Mouse (Mus musculus) embryonic facial prominence, embryonic 14.5 days (tissue): ENCODE results near the gene Ankk1. TPM values are rescaled to one million over a fixed set of nuclear protein-coding genes. Genes with fewer than 3 reads are reported as not detected.

Experiments
- ATAC-seq: fragments of 200-750 bp; cut with Nextera tagmentation; 2 replicates; pipeline ENCODE4 v1.8.0; 2017; ENCODE audit warnings: low read depth, moderate number of reproducible peaks, moderate TSS enrichment
- DNase-seq: peaks from one replicate; pipeline ENCODE4 v3.0.0-alpha.2; 2015; ENCODE audit warnings: low spot score
- H3K27ac ChIP-seq: fragments of 300-500 bp; sonication (generic); replicated peaks from 2 replicates; pipeline ENCODE4 v1.5.1; 2014; ENCODE audit warnings: low read depth, mild to moderate bottlenecking, low read length, moderate library complexity
- H3K27me3 ChIP-seq: fragments of 300-500 bp; sonication (generic); replicated peaks from 2 replicates; pipeline ENCODE4 v1.6.1; 2014; ENCODE audit warnings: low read length; ENCODE audit not compliant: control insufficient read depth, insufficient read depth
- H3K36me3 ChIP-seq: fragments of 300-500 bp; sonication (generic); 2 replicates; pipeline ENCODE4 v1.6.1; 2014; ENCODE audit warnings: low read length, mixed read lengths; ENCODE audit not compliant: control insufficient read depth, insufficient read depth
- H3K4me1 ChIP-seq: fragments of 300-500 bp; sonication (generic); 2 replicates; pipeline ENCODE4 v1.6.1; 2014; ENCODE audit warnings: antibody characterized with exemption, low read length; ENCODE audit not compliant: control insufficient read depth, insufficient read depth
- H3K4me2 ChIP-seq: fragments of 300-500 bp; sonication (generic); 2 replicates; pipeline ENCODE4 v1.6.1; 2014; ENCODE audit warnings: low read depth, mild to moderate bottlenecking, low read length, moderate library complexity, mixed read lengths
- H3K4me3 ChIP-seq: fragments of 300-500 bp; sonication (generic); 2 replicates; pipeline ENCODE4 v1.5.1; 2014; ENCODE audit warnings: low read depth, mild to moderate bottlenecking, low read length
- H3K9ac ChIP-seq: fragments of 300-500 bp; sonication (generic); 2 replicates; pipeline ENCODE4 v1.6.1; 2014; ENCODE audit warnings: low read depth, mild to moderate bottlenecking, low read length, moderate library complexity, mixed read lengths
- H3K9me3 ChIP-seq: fragments of 300-500 bp; sonication (generic); 2 replicates; pipeline ENCODE4 v1.6.1; 2016; ENCODE audit warnings: low read length; ENCODE audit not compliant: control insufficient read depth
- WGBS: fragments of 180-500 bp; shearing (Covaris S2); extraction: QIAGEN DNeasy Blood & Tissue Kit; methylation state at CpG from one replicate; pipeline ENCODE4 v1.1.7; 2014; 5-methylcytosine and 5-hydroxymethylcytosine counted together
- polyA plus RNA-seq: library from polyadenylated mRNA; unstranded; fragments of >200 nt; fragmentation: Nextera tagmentation; extraction: Ambion mirVana; gene quantifications from 2 replicates; pipeline ENCODE4 v1.2.1, GENCODE M21; 2014

The Ankk1 gene
- polyA plus RNA-seq, 1 experiment from 2014 or later, result not detected

DNA sequence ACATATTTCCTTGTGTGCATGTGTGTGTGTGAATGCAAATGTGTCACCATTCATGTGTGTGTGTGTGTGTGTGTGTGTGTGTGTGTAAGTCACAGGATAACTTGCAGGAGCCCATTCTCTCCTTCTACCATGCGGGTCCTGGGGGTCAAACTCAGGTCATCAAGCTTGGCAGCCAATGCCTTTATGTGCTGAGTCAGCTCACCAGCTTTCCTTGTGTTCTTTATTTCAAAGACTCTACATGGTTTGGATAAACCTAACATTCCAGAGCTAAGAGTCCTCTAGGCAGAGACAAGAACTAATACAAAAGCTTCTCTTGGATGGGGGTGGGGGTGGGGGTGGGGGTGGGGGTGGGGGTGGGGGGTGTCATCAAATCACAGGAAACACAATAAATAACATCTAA lies 1.2 kb downstream of the Ankk1 start:
- ATAC-seq, result no peak
- Histone ChIP-seq H3K4me2 (no peak overlapping the region), H3K4me3 (no peak overlapping the region), H3K36me3 (no peaks in the 10 kb centered on the region), H3K27me3 (no peaks in the 10 kb centered on the region), H3K9ac (no peak overlapping the region), H3K4me1 (no peaks in the 10 kb centered on the region), H3K27ac (no peak overlapping the region), H3K9me3 (no peaks in the 10 kb centered on the region)
- no peak for DNase-seq
- WGBS, result 58% methylated on average over 1 of the region's 1 CpGs

DNA sequence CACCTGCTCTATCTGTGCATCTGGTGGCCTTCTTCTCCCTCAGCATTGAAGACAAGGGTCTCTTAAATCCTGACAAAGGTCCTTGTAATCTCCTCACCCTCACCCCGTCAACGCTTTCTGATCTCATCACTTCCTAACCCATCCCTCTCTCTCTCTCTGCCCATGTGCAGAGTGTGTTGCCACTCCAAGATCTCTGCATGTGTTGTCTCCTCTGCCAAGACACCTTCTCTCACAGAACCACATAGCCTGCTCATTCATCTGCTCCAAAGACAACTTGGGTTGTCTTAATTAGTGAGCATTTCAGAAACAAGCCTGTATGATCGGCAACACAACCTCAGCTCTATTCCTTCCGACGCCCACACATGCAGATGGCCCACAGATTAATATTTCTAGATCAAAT lies 3.0 kb downstream of the Ankk1 start:
- Histone ChIP-seq H3K9ac (no peak overlapping the region), H3K4me2 (no peak overlapping the region), H3K27ac (no peak overlapping the region), H3K36me3 (no peaks in the 10 kb centered on the region), H3K4me3 (no peak overlapping the region), H3K4me1 (no peaks in the 10 kb centered on the region), H3K27me3 (no peaks in the 10 kb centered on the region), H3K9me3 (no peaks in the 10 kb centered on the region)
- no peak for DNase-seq
- no peak for ATAC-seq
- WGBS, result 81% methylated on average over 5 of the region's 5 CpGs

DNA sequence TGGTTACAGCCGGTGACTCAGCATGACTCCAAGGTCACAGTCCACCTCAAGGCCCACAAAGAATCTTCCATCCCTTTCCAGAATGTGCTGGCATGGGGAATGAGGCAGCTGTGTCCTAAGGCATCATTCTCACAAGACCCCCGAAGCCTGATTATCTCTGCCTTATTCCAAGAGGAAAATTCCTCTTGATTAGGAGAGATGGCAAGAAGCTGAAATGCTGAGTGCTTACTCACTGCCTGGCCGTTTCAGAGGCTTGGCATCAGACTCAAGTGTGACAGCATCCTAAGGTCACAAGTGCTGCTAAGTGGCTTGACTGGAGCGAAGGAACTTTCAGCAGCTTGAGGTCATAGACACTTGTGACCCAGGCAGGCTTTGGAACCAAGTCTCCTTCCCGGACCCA lies 16.2 kb downstream of the Ankk1 start:
- 77% methylated on average over 5 of the region's 5 CpGs for WGBS
- no peak for ATAC-seq

DNA sequence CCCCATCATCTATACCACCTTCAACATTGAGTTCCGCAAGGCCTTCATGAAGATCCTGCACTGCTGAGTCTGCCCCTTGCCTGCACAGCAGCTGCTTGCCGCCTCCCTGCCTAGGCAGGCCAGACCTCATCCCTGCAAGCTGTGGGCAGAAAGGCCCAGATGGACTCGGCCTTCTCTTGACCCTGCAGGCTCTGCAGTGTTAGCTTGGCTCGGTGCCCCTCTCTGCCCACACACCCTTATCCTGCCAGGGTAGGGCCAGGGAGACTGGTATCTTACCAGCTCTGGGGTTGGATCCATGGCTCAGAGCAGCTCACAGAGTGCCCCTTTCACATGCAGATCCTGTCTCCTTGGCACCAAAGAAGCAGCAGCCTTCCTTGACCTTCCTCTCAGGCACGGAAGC lies 19.8 kb downstream of the Ankk1 start:
- H3K4me3 ChIP-seq, result no peak overlapping the region
- 87% methylated on average over 5 of the region's 5 CpGs for WGBS
- no peaks in the 10 kb centered on the region for H3K27me3 ChIP-seq
- H3K9ac ChIP-seq, result no peak overlapping the region
- H3K4me1 ChIP-seq, result no peaks in the 10 kb centered on the region
- DNase-seq (no peak), ATAC-seq (no peak)
- no peak overlapping the region for H3K27ac ChIP-seq
- H3K36me3 ChIP-seq, result no peaks in the 10 kb centered on the region
- no peaks in the 10 kb centered on the region for H3K9me3 ChIP-seq
- H3K4me2 ChIP-seq, result no peak overlapping the region

More for the DNA sequence above, 16.2 kb downstream of the Ankk1 start:
- no peaks in the 10 kb centered on the region for H3K27me3 ChIP-seq
- H3K27ac ChIP-seq, result no peak overlapping the region
- no peaks in the 10 kb centered on the region for H3K4me1 ChIP-seq
- no peaks in the 10 kb centered on the region for H3K36me3 ChIP-seq
- H3K4me2 ChIP-seq, result no peak overlapping the region
- no peak for DNase-seq
- no peaks in the 10 kb centered on the region for H3K9me3 ChIP-seq
- no peak overlapping the region for H3K4me3 ChIP-seq
- H3K9ac ChIP-seq, result no peak overlapping the region

DNA sequence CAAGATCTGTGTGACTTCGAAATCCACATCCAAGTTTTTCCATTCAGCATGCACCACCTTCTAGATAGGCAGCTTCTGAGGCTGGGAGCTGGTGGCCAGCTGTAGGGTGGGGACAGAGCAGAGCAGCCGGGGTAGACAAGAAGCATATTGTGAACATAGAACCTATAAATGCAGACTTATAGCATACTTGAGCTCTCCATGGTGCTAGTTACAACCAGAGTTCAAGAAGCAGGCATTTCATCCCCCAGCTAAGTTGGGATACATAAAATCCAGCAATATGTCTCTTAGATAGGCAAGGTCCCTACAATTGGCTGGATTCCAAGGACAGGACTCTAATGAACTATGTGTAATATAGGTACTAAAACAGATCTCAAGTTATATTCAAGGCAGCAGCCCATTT lies 23.1 kb downstream of the Ankk1 start:
- ATAC-seq (no peak), DNase-seq (peak; percentile 61)
- Histone ChIP-seq H3K9me3 (no peaks in the 10 kb centered on the region), H3K4me1 (no peaks in the 10 kb centered on the region), H3K27ac (no peak overlapping the region), H3K36me3 (no peaks in the 10 kb centered on the region), H3K27me3 (no peaks in the 10 kb centered on the region), H3K4me2 (no peak overlapping the region), H3K9ac (no peak overlapping the region), H3K4me3 (no peak overlapping the region)
- 49% methylated on average over 2 of the region's 2 CpGs for WGBS

DNA sequence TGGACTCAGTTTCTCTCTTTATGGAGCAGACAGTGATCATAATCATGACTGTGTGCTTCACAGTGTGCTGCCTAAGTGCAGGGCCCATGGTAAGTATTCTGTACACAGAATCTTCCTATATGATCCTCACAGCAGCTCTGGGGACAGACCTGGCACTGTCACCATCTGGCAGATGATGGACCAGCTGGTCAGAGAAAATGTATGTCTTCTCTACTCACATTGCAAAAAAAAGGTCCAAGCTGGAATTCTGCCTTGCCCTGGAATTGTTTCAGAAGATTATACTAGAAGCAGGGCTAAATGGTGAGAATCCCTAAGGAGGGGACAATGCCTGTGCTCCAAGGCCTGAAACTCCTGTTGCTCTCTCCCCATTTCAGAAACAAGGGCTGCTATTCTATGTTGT lies 30.8 kb downstream of the Ankk1 start:
- Histone ChIP-seq H3K4me3 (no peak overlapping the region), H3K36me3 (no peaks in the 10 kb centered on the region), H3K4me1 (no peaks in the 10 kb centered on the region), H3K27me3 (no peaks in the 10 kb centered on the region), H3K27ac (no peak overlapping the region), H3K4me2 (no peak overlapping the region), H3K9me3 (no peaks in the 10 kb centered on the region), H3K9ac (no peak overlapping the region)
- no peak for ATAC-seq
- no peak for DNase-seq

DNA sequence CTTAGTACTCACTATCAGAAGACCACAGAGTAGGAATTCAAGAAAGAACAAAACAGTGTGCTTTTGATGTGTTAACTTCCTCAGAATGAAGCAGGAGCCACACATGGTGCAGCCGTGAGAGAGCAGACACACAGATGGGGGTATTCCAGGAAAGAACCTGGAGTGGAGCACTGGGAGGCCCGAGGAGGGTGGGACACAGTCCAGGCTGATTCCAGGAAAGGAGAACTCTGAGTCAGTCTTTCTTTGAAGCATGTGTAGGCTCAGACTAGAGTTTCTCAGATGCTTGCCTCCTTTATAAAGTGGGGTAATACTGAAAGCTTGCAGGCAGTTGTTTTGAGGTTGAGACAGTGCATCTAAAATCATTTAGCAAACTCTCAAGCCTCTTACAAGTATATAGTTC lies 34.6 kb downstream of the Ankk1 start:
- no peak overlapping the region for H3K4me2 ChIP-seq
- H3K27me3 ChIP-seq, result no peaks in the 10 kb centered on the region
- WGBS, result 34% methylated on average over 2 of the region's 2 CpGs
- no peak for ATAC-seq
- H3K36me3 ChIP-seq, result no peaks in the 10 kb centered on the region
- H3K27ac ChIP-seq, result no peak overlapping the region
- no peak overlapping the region for H3K9ac ChIP-seq
- H3K4me3 ChIP-seq, result no peak overlapping the region
- peak; percentile 14 for DNase-seq
- H3K9me3 ChIP-seq, result no peaks in the 10 kb centered on the region
- H3K4me1 ChIP-seq, result no peaks in the 10 kb centered on the region

DNA sequence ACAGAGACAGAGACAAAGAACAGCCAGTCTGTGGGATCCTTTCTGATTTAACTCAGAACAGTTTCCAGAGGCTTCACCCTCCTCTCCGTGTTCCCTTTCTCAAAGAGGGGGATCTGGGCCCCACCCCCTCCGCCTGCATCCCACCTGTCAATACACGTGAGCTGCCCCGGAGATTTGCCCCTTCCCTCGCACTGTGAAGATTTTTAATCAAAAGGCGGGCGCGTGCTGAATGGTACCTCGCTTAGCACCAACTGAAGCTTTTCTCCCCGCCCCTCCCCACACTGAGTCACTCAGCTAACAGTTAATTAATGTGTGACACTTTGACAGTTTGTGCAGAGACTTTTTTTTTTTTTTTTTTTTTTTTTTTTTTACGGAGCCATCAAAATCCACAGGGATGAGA lies 40.7 kb downstream of the Ankk1 start:
- H3K36me3 ChIP-seq, result no peaks in the 10 kb centered on the region
- H3K4me2 ChIP-seq, result no peak overlapping the region
- no peaks in the 10 kb centered on the region for H3K27me3 ChIP-seq
- no peak for ATAC-seq
- no peak overlapping the region for H3K27ac ChIP-seq
- H3K9me3 ChIP-seq, result no peaks in the 10 kb centered on the region
- 32% methylated on average over 11 of the region's 11 CpGs for WGBS
- no peak overlapping the region for H3K9ac ChIP-seq
- H3K4me1 ChIP-seq, result no peaks in the 10 kb centered on the region
- H3K4me3 ChIP-seq, result no peak overlapping the region
- DNase-seq, result no peak

DNA sequence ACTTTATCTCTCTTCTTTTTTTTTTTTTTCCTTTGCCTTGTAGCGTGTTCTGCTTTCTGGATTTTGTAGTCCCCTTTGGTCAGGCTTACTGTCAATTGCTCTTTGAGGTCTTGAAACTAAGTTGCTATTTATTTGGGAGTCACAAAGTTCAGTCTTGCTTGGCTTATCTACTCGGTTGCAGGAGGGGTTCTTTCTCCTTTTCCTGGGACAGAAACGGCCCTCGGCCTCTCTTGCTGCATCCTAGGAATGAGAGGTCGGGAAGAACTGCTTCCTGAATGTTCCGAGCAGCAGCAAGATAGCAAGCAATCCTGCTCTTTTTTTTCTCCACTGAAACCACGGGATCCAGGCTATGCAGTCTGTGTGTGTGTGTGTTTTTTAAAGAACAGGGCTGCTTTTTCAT lies 41.5 kb downstream of the Ankk1 start:
- no peak for DNase-seq
- WGBS, result 40% methylated on average over 7 of the region's 7 CpGs

More for the DNA sequence above, 41.5 kb downstream of the Ankk1 start:
- H3K4me1 ChIP-seq, result no peaks in the 10 kb centered on the region
- H3K27me3 ChIP-seq, result no peaks in the 10 kb centered on the region
- H3K36me3 ChIP-seq, result no peaks in the 10 kb centered on the region
- ATAC-seq, result no peak
- no peaks in the 10 kb centered on the region for H3K9me3 ChIP-seq
- no peak overlapping the region for H3K9ac ChIP-seq
- no peak overlapping the region for H3K4me2 ChIP-seq
- H3K27ac ChIP-seq, result no peak overlapping the region
- H3K4me3 ChIP-seq, result no peak overlapping the region
